Mouse (Mus musculus) testis, adult 2 months (tissue): ENCODE measurements at regions not wholly inside any gene's neighbourhood (a gene's known extent, or its start where the extent isn't known, plus 50 kb on each side); places are given as distances from the start of the nearest gene placed in this dataset.

Source experiments
- H3K27ac ChIP-seq: fragments of 200-500 bp; 2 replicates; pipeline ENCODE4 v1.5.1; 2012; ENCODE audit warnings: low read depth, low read length; ENCODE audit not compliant: control insufficient read depth, insufficient read depth
- H3K27me3 ChIP-seq: fragments of 200-500 bp; 2 replicates; pipeline ENCODE4 v1.6.1; 2012; ENCODE audit warnings: mild to moderate bottlenecking, low read length, moderate library complexity; ENCODE audit not compliant: control insufficient read depth, insufficient read depth
- H3K36me3 ChIP-seq: fragments of 200-500 bp; 2 replicates; pipeline ENCODE4 v1.6.1; 2012; ENCODE audit warnings: mild to moderate bottlenecking, low read length; ENCODE audit not compliant: control insufficient read depth, insufficient read depth
- H3K4me1 ChIP-seq: fragments of 200-500 bp; 2 replicates; pipeline ENCODE4 v1.6.1; 2012; ENCODE audit warnings: low read length; ENCODE audit not compliant: control insufficient read depth, insufficient read depth
- H3K4me3 ChIP-seq: fragments of 200-500 bp; 2 replicates; pipeline ENCODE4 v1.5.1; 2012; ENCODE audit warnings: low read depth, mild to moderate bottlenecking, low read length, moderate library complexity, mixed read lengths; ENCODE audit not compliant: control insufficient read depth
- CTCF ChIP-seq: fragments of 200-500 bp; IDR thresholded peaks from 2 replicates; pipeline ENCODE4 v1.5.1; 2012; ENCODE audit warnings: low read depth, mild to moderate bottlenecking, inconsistent platforms, low read length, moderate library complexity; ENCODE audit not compliant: control insufficient read depth, insufficient read depth, insufficient replicate concordance
- POLR2A ChIP-seq: fragments of 200-500 bp; IDR thresholded peaks from 2 replicates; pipeline ENCODE4 v1.6.1; 2012; ENCODE audit warnings: low read depth, mild to moderate bottlenecking, inconsistent platforms, low read length, moderate library complexity; ENCODE audit not compliant: control insufficient read depth

GRCm38 (mm10) chr2:173445039-173445438, 77.3 kb upstream of the 1700021F07Rik start:
- Histone ChIP-seq H3K36me3 (no peaks in the 10 kb centered on the region), H3K27ac (no peak overlapping the region), H3K4me1 (no peaks in the 10 kb centered on the region), H3K27me3 (no peaks in the 10 kb centered on the region), H3K4me3 (no peak overlapping the region)
- TF ChIP-seq POLR2A, result no peak
- TF ChIP-seq CTCF, result no peak

- no peaks in the 10 kb centered on the region for H3K36me3 ChIP-seq
- no peak overlapping the region for H3K27ac ChIP-seq
- no peaks in the 10 kb centered on the region for H3K4me1 ChIP-seq
- no peaks in the 10 kb centered on the region for H3K27me3 ChIP-seq
- H3K4me3 ChIP-seq, result no peak overlapping the region
- TF ChIP-seq POLR2A (no peak), CTCF (no peak)
Observed at GRCm38 (mm10) chr2:173448546-173449187, 73.7 kb upstream of the 1700021F07Rik start.

- H3K27ac ChIP-seq, result no peak overlapping the region
- TF ChIP-seq POLR2A (no peak), CTCF (no peak)
Observed at GRCm38 (mm10) chr2:173449198-173449597, 73.2 kb upstream of the 1700021F07Rik start.

GRCm38 (mm10) chr2:173451993-173452481, 70.3 kb upstream of the 1700021F07Rik start:
- Histone ChIP-seq H3K27me3 (no peaks in the 10 kb centered on the region), H3K36me3 (no peaks in the 10 kb centered on the region), H3K4me3 (no peak overlapping the region), H3K4me1 (no peaks in the 10 kb centered on the region), H3K27ac (no peak overlapping the region)
- TF ChIP-seq POLR2A (no peak), CTCF (no peak)

More at GRCm38 (mm10) chr2:173449198-173449597, 73.2 kb upstream of the 1700021F07Rik start:
- Histone ChIP-seq H3K27me3 (no peaks in the 10 kb centered on the region), H3K4me1 (no peaks in the 10 kb centered on the region), H3K36me3 (no peaks in the 10 kb centered on the region), H3K4me3 (no peak overlapping the region)

GRCm38 (mm10) chr2:173452800-173453199, 69.6 kb upstream of the 1700021F07Rik start:
- Histone ChIP-seq H3K4me3 (no peak overlapping the region), H3K27ac (no peak overlapping the region), H3K4me1 (no peaks in the 10 kb centered on the region), H3K27me3 (no peaks in the 10 kb centered on the region), H3K36me3 (no peaks in the 10 kb centered on the region)
- no peak for TF ChIP-seq CTCF
- TF ChIP-seq POLR2A, result no peak

- Histone ChIP-seq H3K27me3 (no peaks in the 10 kb centered on the region), H3K4me3 (no peak overlapping the region), H3K4me1 (no peaks in the 10 kb centered on the region), H3K36me3 (no peaks in the 10 kb centered on the region), H3K27ac (no peak overlapping the region)
- no peak for TF ChIP-seq POLR2A
- TF ChIP-seq CTCF, result peak; percentile 89; the same call in 1 of the 2 replicates
Observed at GRCm38 (mm10) chr2:173453569-173454405, 68.6 kb upstream of the 1700021F07Rik start.

GRCm38 (mm10) chr2:173454741-173455140, 67.6 kb upstream of the 1700021F07Rik start:
- Histone ChIP-seq H3K36me3 (no peaks in the 10 kb centered on the region), H3K27me3 (no peaks in the 10 kb centered on the region), H3K4me1 (no peaks in the 10 kb centered on the region), H3K27ac (no peak overlapping the region), H3K4me3 (no peak overlapping the region)
- TF ChIP-seq CTCF, result no peak
- TF ChIP-seq POLR2A, result no peak
